Mouse (Mus musculus) kidney, adult 2 months (tissue): Measurements from ENCODE around the gene Ear10.
"Not testable (repeated sequence)": the region's sequence is repeated elsewhere in the genome, so short reads cannot be mapped to it uniquely, and the experiment has no call there.

Experiments
- CTCF ChIP-seq: fragments of 200-500 bp; conservative IDR thresholded peaks from 2 replicates; pipeline ENCODE4 v1.5.1; 2011; ENCODE audit warnings: low read depth, mild to moderate bottlenecking, control low read depth, low read length, moderate library complexity, mixed read lengths; ENCODE audit not compliant: insufficient read depth, insufficient read length
- POLR2A ChIP-seq: fragments of 200-500 bp; IDR thresholded peaks from one replicate; pipeline ENCODE4 v1.6.1; 2011; ENCODE audit warnings: low read depth, low read length, control low read depth

- TF ChIP-seq CTCF, POLR2A: not testable (repeated sequence)
Observed at GRCm38 (mm10) chr14:43891288-43891687, 32.1 kb downstream of the Ear10 start.
